Mouse (Mus musculus) midbrain, postnatal 0 days (tissue): Measurements from ENCODE around the gene Mtrf1l. TPM values are rescaled to one million over a fixed set of nuclear protein-coding genes. Genes with fewer than 3 reads are reported as not detected.
A peak's percentile ranks its signal among the peaks of the same experiment; 100 is the strongest.

ENCODE experiments used
- ATAC-seq: fragments of 200-750 bp; cut with Nextera tagmentation; 2 replicates; pipeline ENCODE4 v1.8.0; 2017; ENCODE audit warnings: moderate number of reproducible peaks, mild to moderate bottlenecking, moderate TSS enrichment, moderate library complexity; ENCODE audit not compliant: low FRiP score
- DNase-seq: peaks from one replicate; pipeline ENCODE4 v3.0.0-alpha.2; 2015; ENCODE audit warnings: low spot score
- H3K27ac ChIP-seq: fragments of 300-500 bp; sonication (generic); 2 replicates; pipeline ENCODE4 v1.5.1; 2014; ENCODE audit warnings: low read depth, mild to moderate bottlenecking, low read length, mixed read lengths
- H3K27me3 ChIP-seq: fragments of 300-500 bp; sonication (generic); 2 replicates; pipeline ENCODE4 v1.6.1; 2014; ENCODE audit warnings: low read length, control low read depth, mixed read lengths; ENCODE audit not compliant: insufficient read depth
- H3K36me3 ChIP-seq: fragments of 300-500 bp; sonication (generic); 2 replicates; pipeline ENCODE4 v1.6.1; 2014; ENCODE audit warnings: low read length, control low read depth, mixed read lengths; ENCODE audit not compliant: insufficient read depth
- H3K4me1 ChIP-seq: fragments of 300-500 bp; sonication (generic); 2 replicates; pipeline ENCODE4 v1.6.1; 2014; ENCODE audit warnings: mild to moderate bottlenecking, control low read depth, antibody characterized with exemption, low read length, mixed read lengths; ENCODE audit not compliant: insufficient read depth
- H3K4me2 ChIP-seq: fragments of 300-500 bp; sonication (generic); 2 replicates; pipeline ENCODE4 v1.6.1; 2014; ENCODE audit warnings: low read depth, mild to moderate bottlenecking, low read length, mixed read lengths; ENCODE audit not compliant: poor library complexity, severe bottlenecking
- H3K4me3 ChIP-seq: fragments of 300-500 bp; sonication (generic); 2 replicates; pipeline ENCODE4 v1.5.1; 2014; ENCODE audit warnings: low read depth, mild to moderate bottlenecking, low read length, moderate library complexity
- H3K9ac ChIP-seq: fragments of 300-500 bp; sonication (generic); replicated peaks from 2 replicates; pipeline ENCODE4 v1.6.1; 2014; ENCODE audit warnings: mild to moderate bottlenecking, low read length, moderate library complexity, mixed read lengths; ENCODE audit not compliant: poor library complexity, severe bottlenecking
- H3K9me3 ChIP-seq: fragments of 300-500 bp; sonication (generic); 2 replicates; pipeline ENCODE4 v1.6.1; 2016; ENCODE audit warnings: low read length, control low read depth
- CTCF ChIP-seq: IDR thresholded peaks from 2 replicates; pipeline ENCODE4 v1.5.1; 2016; ENCODE audit warnings: antibody characterized with exemption, mild to moderate bottlenecking
- WGBS: fragments of 180-500 bp; shearing (Covaris S2); extraction: QIAGEN DNeasy Blood & Tissue Kit; methylation state at CpG from one replicate; pipeline ENCODE4 v1.1.7; 2014; 5-methylcytosine and 5-hydroxymethylcytosine counted together
- polyA plus RNA-seq: library from polyadenylated mRNA; unstranded; fragments of >200 nt; fragmentation: Nextera tagmentation; extraction: Ambion mirVana; gene quantifications from 2 replicates; pipeline ENCODE4 v1.2.1, GENCODE M21; 2015
- total RNA-seq: library from RNA; depleted of rRNA; stranded (reverse); fragments of >200 nt; gene quantifications from 2 replicates; pipeline ENCODE4 v1.2.3, GENCODE M21; 2014; rRNA removed

Mtrf1l gene
- 8.9 and 12.6 TPM in 2 replicates for total RNA-seq
- 5.2 and 5.4 TPM in 2 replicates for polyA plus RNA-seq

- H3K4me3 ChIP-seq: peak within 1 kb of the TSS; percentile 95
- H3K27me3 ChIP-seq: no peaks in the 10 kb centered on the region
- ATAC-seq: peak; percentile 98
- peak; percentile 51 for TF ChIP-seq CTCF
- H3K4me1 ChIP-seq: peaks cover 8% of the 10 kb centered on the region; the same call in 1 of the 2 replicates
- WGBS: under 1% methylated on average over 47 of the region's 47 CpGs
- peaks cover 13% of the 10 kb centered on the region for H3K36me3 ChIP-seq
- peak within 1 kb of the TSS; percentile 78 for H3K4me2 ChIP-seq
- peak within 1 kb of the TSS; percentile 84 for H3K27ac ChIP-seq
- DNase-seq: peak; percentile 98
- peak within 1 kb of the TSS; percentile 89 for H3K9ac ChIP-seq
- H3K9me3 ChIP-seq: no peaks in the 10 kb centered on the region
Observed at GRCm38 (mm10) chr10:5823740-5824491, at the start of gene Mtrf1l. TSS of gene Mtrf1l (minus strand) at chr10:5823910.

- 43% methylated on average over 4 of the region's 4 CpGs for WGBS
- ATAC-seq (no peak), DNase-seq (no peak)
- TF ChIP-seq CTCF: no peak
- Histone ChIP-seq H3K4me2 (no peak overlapping the region), H3K27ac (no peak overlapping the region), H3K27me3 (no peaks in the 10 kb centered on the region), H3K9me3 (no peaks in the 10 kb centered on the region), H3K4me1 (no peaks in the 10 kb centered on the region), H3K4me3 (no peak overlapping the region), H3K9ac (no peak overlapping the region), H3K36me3 (no peaks in the 10 kb centered on the region)
Observed at GRCm38 (mm10) chr10:5871081-5871480, 47.4 kb upstream of the Mtrf1l start.

- ATAC-seq: peak; percentile 77; the same call in 1 of the 2 replicates
- no peak overlapping the region for H3K4me3 ChIP-seq
- 52% methylated on average over 11 of the region's 11 CpGs for WGBS
- H3K4me2 ChIP-seq: peak overlapping the region; percentile 22
- no peaks in the 10 kb centered on the region for H3K9me3 ChIP-seq
- no peak for TF ChIP-seq CTCF
- no peak overlapping the region for H3K9ac ChIP-seq
- peak; percentile 79 for DNase-seq
- H3K27me3 ChIP-seq: no peaks in the 10 kb centered on the region
- peak overlapping the region; percentile 43; the same call in 1 of the 2 replicates for H3K27ac ChIP-seq
- H3K36me3 ChIP-seq: no peaks in the 10 kb centered on the region
- H3K4me1 ChIP-seq: no peaks in the 10 kb centered on the region
Observed at GRCm38 (mm10) chr10:5867981-5868552, 44.4 kb upstream of the Mtrf1l start.

- peak; percentile 55 for TF ChIP-seq CTCF
- H3K4me3 ChIP-seq: no peak overlapping the region
- H3K27me3 ChIP-seq: no peaks in the 10 kb centered on the region
- no peak overlapping the region for H3K27ac ChIP-seq
- no peaks in the 10 kb centered on the region for H3K4me1 ChIP-seq
- H3K9ac ChIP-seq: no peak overlapping the region
- H3K36me3 ChIP-seq: peaks cover 5% of the 10 kb centered on the region; the same call in 1 of the 2 replicates
- WGBS: 66% methylated on average over 2 of the region's 2 CpGs
- no peaks in the 10 kb centered on the region for H3K9me3 ChIP-seq
- DNase-seq: peak; percentile 44
- no peak for ATAC-seq
- H3K4me2 ChIP-seq: no peak overlapping the region
Observed at GRCm38 (mm10) chr10:5865996-5866395, 42.3 kb upstream of the Mtrf1l start.

GRCm38 (mm10) chr10:5862669-5863068 lies 39.0 kb upstream of the Mtrf1l start:
- no peak overlapping the region for H3K27ac ChIP-seq
- no peak overlapping the region for H3K9ac ChIP-seq
- DNase-seq: no peak
- H3K36me3 ChIP-seq: peaks cover 12% of the 10 kb centered on the region; the same call in 1 of the 2 replicates
- H3K9me3 ChIP-seq: no peaks in the 10 kb centered on the region
- H3K27me3 ChIP-seq: no peaks in the 10 kb centered on the region
- TF ChIP-seq CTCF: no peak; the same call in 1 of the 2 replicates
- H3K4me1 ChIP-seq: no peaks in the 10 kb centered on the region
- WGBS: 98% methylated on average over 3 of the region's 3 CpGs
- ATAC-seq: no peak
- H3K4me2 ChIP-seq: no peak overlapping the region
- H3K4me3 ChIP-seq: no peak overlapping the region

- ATAC-seq (no peak), DNase-seq (no peak)
- Histone ChIP-seq H3K4me1 (no peaks in the 10 kb centered on the region), H3K27me3 (no peaks in the 10 kb centered on the region), H3K36me3 (peaks cover 12% of the 10 kb centered on the region; the same call in 1 of the 2 replicates), H3K9me3 (no peaks in the 10 kb centered on the region), H3K4me2 (no peak overlapping the region), H3K4me3 (no peak overlapping the region), H3K27ac (no peak overlapping the region), H3K9ac (no peak overlapping the region)
- 82% methylated on average over 3 of the region's 3 CpGs for WGBS
- no peak for TF ChIP-seq CTCF
Observed at GRCm38 (mm10) chr10:5860849-5861248, 37.1 kb upstream of the Mtrf1l start.
